8 mouse cellular contexts compared by ENCODE assay signal in genomic region chr10:75708633-75708992, GRCm38 (mm10). TPM values are rescaled to one million over a fixed set of nuclear protein-coding genes. Genes with fewer than 3 reads are reported as not detected.
DNase-seq lines count a peak whose midpoint lies in the region; ATAC-seq and TF ChIP-seq lines count a peak whose summit lies in the region.

No protein-coding gene starts in this region.

- peak in 1 of 2 experiments; percentile 55; a peak in 2 of 4 replicates for TF ChIP-seq CTCF in CH12.LX (conservative IDR thresholded peaks at IDR 0.05 in 1 of 2, IDR thresholded peaks at IDR 0.05 in 1 of 2; ENCODE audit: low read depth in 2 of 2, low read length in 2 of 2)
- peak; percentile 85 for TF ChIP-seq CTCF in hindbrain, postnatal 0 days (IDR thresholded peaks at IDR 0.05; ENCODE audit: low read depth)

- no peak for TF ChIP-seq EP300 in CH12.LX (IDR thresholded peaks at IDR 0.05; ENCODE audit: low read length)

- H3K27ac ChIP-seq in heart, embryonic 13.5 days (replicated peaks), result no peak overlapping the region
- no peak overlapping the region for H3K27ac ChIP-seq in heart, embryonic 10.5 days
- H3K27ac ChIP-seq in CH12.LX (ENCODE audit: insufficient read depth, low read depth), result no peak overlapping the region
- no peak overlapping the region for H3K27ac ChIP-seq in hindbrain, postnatal 0 days
- H3K27ac ChIP-seq in midbrain, embryonic 12.5 days (replicated peaks), result no peak overlapping the region

- 50% methylated on average over 9 of the region's 9 CpGs for WGBS in heart, embryonic 13.5 days
- 49% methylated on average over 9 of the region's 9 CpGs for WGBS in heart, embryonic 10.5 days
- 22% methylated on average over 9 of the region's 9 CpGs for WGBS in hindbrain, postnatal 0 days
- 44% methylated on average over 9 of the region's 9 CpGs for WGBS in midbrain, embryonic 12.5 days

- peaks cover 31% of the 10 kb centered on the region for H3K4me1 ChIP-seq in heart, embryonic 13.5 days
- peaks cover 17% of the 10 kb centered on the region for H3K4me1 ChIP-seq in heart, embryonic 10.5 days
- peaks cover 7 to 15% of the 10 kb centered on the region in 2 experiments for H3K4me1 ChIP-seq in CH12.LX (ENCODE audit: control insufficient read depth in 1 of 2, insufficient read depth in 2 of 2)
- H3K4me1 ChIP-seq in hindbrain, postnatal 0 days (ENCODE audit: insufficient read depth, low read length), result peaks cover 7% of the 10 kb centered on the region; the same call in 1 of the 2 replicates
- H3K4me1 ChIP-seq in midbrain, embryonic 12.5 days, result peaks cover 22% of the 10 kb centered on the region

- H3K9ac ChIP-seq in heart, embryonic 13.5 days, result no peak overlapping the region
- no peak overlapping the region for H3K9ac ChIP-seq in CH12.LX (ENCODE audit: insufficient read depth, low read depth)
- no peak overlapping the region for H3K9ac ChIP-seq in hindbrain, postnatal 0 days (replicated peaks; ENCODE audit: low read length)
- no peak overlapping the region for H3K9ac ChIP-seq in midbrain, embryonic 12.5 days (replicated peaks)

- no peak for TF ChIP-seq POLR2A in CH12.LX (IDR thresholded peaks at IDR 0.05; ENCODE audit: low read depth, low read length)

- no peak overlapping the region for H3K4me3 ChIP-seq in heart, embryonic 13.5 days
- H3K4me3 ChIP-seq in heart, embryonic 10.5 days, result no peak overlapping the region
- no peak overlapping the region for H3K4me3 ChIP-seq in CH12.LX (replicated peaks in 1 of 3; ENCODE audit: low read depth in 2 of 3, low read length in 2 of 3, poor library complexity in 1 of 3)
- no peak overlapping the region for H3K4me3 ChIP-seq in hindbrain, postnatal 0 days (ENCODE audit: low read length)
- H3K4me3 ChIP-seq in midbrain, embryonic 12.5 days, result no peak overlapping the region

- ATAC-seq in heart, embryonic 13.5 days (ENCODE audit: extremely low read depth, insufficient number of reproducible peaks, low FRiP score, low TSS enrichment), result 0 out of 2 replicates have a peak, but pooled peaks have one; percentile 34
- peak; percentile 63 for ATAC-seq in hindbrain, postnatal 0 days
- ATAC-seq in midbrain, embryonic 12.5 days (ENCODE audit: low FRiP score, low read depth), result peak; percentile 66
- ATAC-seq in monocyte, adult 5-6 weeks (replicated peaks; ENCODE audit: insufficient number of reproducible peaks, low FRiP score, low TSS enrichment, poor library complexity, severe bottlenecking), result no peak

- in situ Hi-C loops in CH12.LX (cut with MboI; ENCODE audit: low pct_ligation_motif_present, low pct_unique_long_range_greater_than_20kb, low sequenced_read_pairs), result no loop called here

- no peaks in the 10 kb centered on the region for H3K79me2 ChIP-seq in CH12.LX (replicated peaks; ENCODE audit: control insufficient read depth, extremely low read depth, insufficient read depth, poor library complexity, severe bottlenecking)

- TF ChIP-seq RAD21 in CH12.LX (IDR thresholded peaks at IDR 0.05; ENCODE audit: low read depth, low read length), result peak; percentile 16

- H3K9me3 ChIP-seq in heart, embryonic 13.5 days, result no peaks in the 10 kb centered on the region
- H3K9me3 ChIP-seq in heart, embryonic 10.5 days, result no peaks in the 10 kb centered on the region
- H3K9me3 ChIP-seq in CH12.LX (replicated peaks; ENCODE audit: low read length), result no peaks in the 10 kb centered on the region
- H3K9me3 ChIP-seq in hindbrain, postnatal 0 days (ENCODE audit: low read length), result no peaks in the 10 kb centered on the region
- no peaks in the 10 kb centered on the region for H3K9me3 ChIP-seq in midbrain, embryonic 12.5 days

- no peaks in the 10 kb centered on the region for H3K27me3 ChIP-seq in heart, embryonic 13.5 days (replicated peaks)
- no peaks in the 10 kb centered on the region for H3K27me3 ChIP-seq in heart, embryonic 10.5 days (ENCODE audit: insufficient read depth, poor library complexity, severe bottlenecking)
- no peaks in the 10 kb centered on the region for H3K27me3 ChIP-seq in CH12.LX (replicated peaks)
- no peaks in the 10 kb centered on the region for H3K27me3 ChIP-seq in hindbrain, postnatal 0 days (ENCODE audit: insufficient read depth, low read length)
- no peaks in the 10 kb centered on the region for H3K27me3 ChIP-seq in midbrain, embryonic 12.5 days

- dilution Hi-C loops in CH12.LX (cut with MboI; ENCODE audit: extremely low pct_ligation_motif_present, extremely low pct_unique_long_range_greater_than_20kb, low sequenced_read_pairs), result no loop called here

- peaks cover 74% of the 10 kb centered on the region for H3K36me3 ChIP-seq in heart, embryonic 13.5 days
- peaks cover 61% of the 10 kb centered on the region for H3K36me3 ChIP-seq in heart, embryonic 10.5 days
- peaks cover 76 to 99% of the 10 kb centered on the region in 2 experiments for H3K36me3 ChIP-seq in CH12.LX (replicated peaks in 1 of 2; ENCODE audit: control insufficient read depth in 1 of 2, insufficient read depth in 1 of 2, low read length in 1 of 2)
- peaks cover 43% of the 10 kb centered on the region; the same call in 1 of the 2 replicates for H3K36me3 ChIP-seq in hindbrain, postnatal 0 days (ENCODE audit: insufficient read depth, low read length)
- H3K36me3 ChIP-seq in midbrain, embryonic 12.5 days, result peaks cover 50% of the 10 kb centered on the region

- DNase-seq in heart, embryonic 10.5 days (ENCODE audit: low spot score), result no peak
- DNase-seq in CH12.LX (ENCODE audit: extremely low read depth), result no peak
- DNase-seq in cerebellum, postnatal 25 days, result peak; percentile 69 to 81
- DNase-seq in hindbrain, postnatal 0 days (ENCODE audit: low spot score), result peak; percentile 74
- DNase-seq in frontal cortex, postnatal 36 days (ENCODE audit: low spot score in 2 of 2), result no peak

- H3K4me2 ChIP-seq in heart, embryonic 13.5 days, result no peak overlapping the region
- H3K4me2 ChIP-seq in CH12.LX (ENCODE audit: insufficient read depth, low read depth, poor library complexity, severe bottlenecking), result no peak overlapping the region
- no peak overlapping the region for H3K4me2 ChIP-seq in hindbrain, postnatal 0 days (ENCODE audit: low read depth, low read length)
- no peak overlapping the region for H3K4me2 ChIP-seq in midbrain, embryonic 12.5 days (replicated peaks)

TF ChIP-seq in CH12.LX, 34 proteins besides CTCF, POLR2A, EP300 and RAD21:
- TF ChIP-seq MEF2A (IDR thresholded peaks at IDR 0.05; ENCODE audit: borderline replicate concordance, low read depth, low read length) (no peak), TBP (conservative IDR thresholded peaks at IDR 0.05; ENCODE audit: low read depth, low read length) (no peak), BHLHE40 (IDR thresholded peaks at IDR 0.05; ENCODE audit: low read depth, low read length) (no peak), MAFK (IDR thresholded peaks at IDR 0.05; ENCODE audit: insufficient replicate concordance, low read length) (no peak), CHD2 (IDR thresholded peaks at IDR 0.05; ENCODE audit: low read length) (no peak), ELF1 (IDR thresholded peaks at IDR 0.05; ENCODE audit: low read depth, low read length) (no peak), SMC3 (IDR thresholded peaks at IDR 0.05; ENCODE audit: low read depth, low read length) (peak; percentile 42)

RNA-seq across cellular contexts. Expression of gene Cabin1, which starts 55.5 kb away (rescaled TPM):
- 21.5 and 24.3 TPM in 2 replicates for polyA plus RNA-seq in heart, embryonic 13.5 days (2015; fragmentation: Nextera tagmentation; extraction: Ambion mirVana)
- polyA plus RNA-seq in heart, embryonic 10.5 days (2016; fragmentation: Nextera tagmentation; extraction: Ambion mirVana), result 20.0 and 24.0 TPM in 2 replicates
- total RNA-seq in CH12.LX (2012; rRNA removed), result 29.0 and 35.8 TPM in 2 replicates
- total RNA-seq in CH12.LX (2014; rRNA removed), result 11.8 and 12.0 TPM in 2 replicates
- 38.9 and 46.0 TPM in 2 replicates for polyA plus RNA-seq in CH12.LX (2012; ENCODE audit: insufficient read length, low read depth)
- total RNA-seq in hindbrain, postnatal 0 days (2014; rRNA removed), result 92.9 and 96.4 TPM in 2 replicates
- polyA plus RNA-seq in hindbrain, postnatal 0 days (2015; fragmentation: Nextera tagmentation; extraction: Ambion mirVana), result 30.1 and 33.6 TPM in 2 replicates
- polyA plus RNA-seq in midbrain, embryonic 12.5 days (2016; fragmentation: Nextera tagmentation; extraction: Ambion mirVana), result 46.3 and 49.2 TPM in 2 replicates
- total RNA-seq in monocyte, adult 5-6 weeks (2017), result 29.4 to 38.1 TPM (median 35.0 TPM) in 3 replicates

Comparison
In these comparisons a context has a peak if more than half of its experiments do, and no peak if none do; other contexts are left out.
1. DNase-seq: peak in cerebellum, postnatal 25 days (2 of 2) and hindbrain, postnatal 0 days (single experiment); none in heart, embryonic 10.5 days (single experiment), CH12.LX (single experiment) and frontal cortex, postnatal 36 days (0 of 2).